Mouse (Mus musculus) embryonic facial prominence, embryonic 12.5 days (tissue): ENCODE data around the gene H2afz. TPM values are rescaled to one million over a fixed set of nuclear protein-coding genes. Genes with fewer than 3 reads are reported as not detected.

Source experiments
- ATAC-seq: fragments of 200-750 bp; cut with Nextera tagmentation; 2 replicates; pipeline ENCODE4 v1.8.0; 2017; ENCODE audit not compliant: insufficient number of reproducible peaks, insufficient read depth, low FRiP score, low TSS enrichment
- H3K27ac ChIP-seq: fragments of 300-500 bp; sonication (generic); 2 replicates; pipeline ENCODE4 v1.5.1; 2016; ENCODE audit warnings: mild to moderate bottlenecking
- H3K27me3 ChIP-seq: fragments of 300-500 bp; sonication (generic); 2 replicates; pipeline ENCODE4 v1.6.1; 2016; ENCODE audit warnings: mild to moderate bottlenecking, moderate library complexity
- H3K36me3 ChIP-seq: fragments of 300-500 bp; sonication (generic); 2 replicates; pipeline ENCODE4 v1.6.1; 2016; ENCODE audit warnings: mild to moderate bottlenecking
- H3K4me1 ChIP-seq: fragments of 300-500 bp; sonication (generic); 2 replicates; pipeline ENCODE4 v1.6.1; 2016
- H3K4me2 ChIP-seq: fragments of 300-500 bp; sonication (generic); replicated peaks from 2 replicates; pipeline ENCODE4 v1.6.1; 2016; ENCODE audit warnings: mild to moderate bottlenecking, moderate library complexity
- H3K4me3 ChIP-seq: fragments of 300-500 bp; sonication (generic); 2 replicates; pipeline ENCODE4 v1.5.1; 2016; ENCODE audit warnings: mild to moderate bottlenecking
- H3K9ac ChIP-seq: fragments of 300-500 bp; sonication (generic); 2 replicates; pipeline ENCODE4 v1.6.1; 2016; ENCODE audit warnings: mild to moderate bottlenecking, moderate library complexity
- H3K9me3 ChIP-seq: fragments of 300-500 bp; sonication (generic); 2 replicates; pipeline ENCODE4 v1.6.1; 2016; ENCODE audit warnings: mild to moderate bottlenecking, moderate library complexity
- WGBS: fragments of 180-500 bp; shearing (Covaris S2); methylation state at CpG from one replicate; pipeline ENCODE4 v1.1.7; 2016; 5-methylcytosine and 5-hydroxymethylcytosine counted together
- polyA plus RNA-seq: library from polyadenylated mRNA; unstranded; fragments of >200 nt; fragmentation: Nextera tagmentation; extraction: Ambion mirVana; gene quantifications from 2 replicates; pipeline ENCODE4 v1.2.1, GENCODE M21; 2016

The H2afz gene
- polyA plus RNA-seq, 1 experiment from 2014 or later: 2,450 TPM

- H3K9me3 ChIP-seq: no peaks in the 10 kb centered on the region
- H3K4me2 ChIP-seq: peak overlapping the region; percentile 45
- no peaks in the 10 kb centered on the region for H3K36me3 ChIP-seq
- H3K9ac ChIP-seq: peak overlapping the region; percentile 96
- H3K27ac ChIP-seq: peak overlapping the region; percentile 99
- H3K4me3 ChIP-seq: peak overlapping the region; percentile 85
- peak; percentile 18 for ATAC-seq
- WGBS: under 1% methylated on average over 60 of the region's 74 CpGs
- H3K27me3 ChIP-seq: no peaks in the 10 kb centered on the region
- peaks cover 12% of the 10 kb centered on the region; the same call in 1 of the 2 replicates for H3K4me1 ChIP-seq
These were observed 998 bp downstream of the H2afz start for GRCm38 (mm10) chr3:137864988-137865982.

- Histone ChIP-seq H3K27me3 (no peaks in the 10 kb centered on the region), H3K9me3 (no peaks in the 10 kb centered on the region), H3K4me3 (peak overlapping the region; percentile 65), H3K9ac (peak overlapping the region; percentile 95), H3K36me3 (no peaks in the 10 kb centered on the region), H3K4me1 (peaks cover 12% of the 10 kb centered on the region; the same call in 1 of the 2 replicates), H3K4me2 (peak overlapping the region; percentile 83), H3K27ac (peak overlapping the region; percentile 99)
- ATAC-seq: no peak
- 5% methylated on average over 2 of the region's 2 CpGs for WGBS
These were observed 2.8 kb downstream of the H2afz start for GRCm38 (mm10) chr3:137867133-137867436.

- Histone ChIP-seq H3K9ac (peak within 1 kb of the TSS; percentile 95), H3K27ac (peak within 1 kb of the TSS; percentile 99), H3K27me3 (no peaks in the 10 kb centered on the region), H3K36me3 (no peaks in the 10 kb centered on the region), H3K9me3 (no peaks in the 10 kb centered on the region), H3K4me3 (peak within 1 kb of the TSS; percentile 65), H3K4me1 (peaks cover 12% of the 10 kb centered on the region; the same call in 1 of the 2 replicates), H3K4me2 (peak within 1 kb of the TSS; percentile 83)
- under 1% methylated on average over 62 of the region's 94 CpGs for WGBS
- peak; percentile 12; the same call in 1 of the 2 replicates for ATAC-seq
These were observed 3.3 kb downstream of the H2afz start, which contains the start of gene Dnajb14 for GRCm38 (mm10) chr3:137867437-137868093. TSS of gene Dnajb14 (plus strand) at chr3:137867675.

GRCm38 (mm10) chr3:137868094-137868913 is 4.0 kb downstream of the H2afz start:
- no peaks in the 10 kb centered on the region for H3K9me3 ChIP-seq
- ATAC-seq: no peak
- peak overlapping the region; percentile 95 for H3K9ac ChIP-seq
- no peaks in the 10 kb centered on the region for H3K27me3 ChIP-seq
- peak overlapping the region; percentile 83 for H3K4me2 ChIP-seq
- peaks cover 12% of the 10 kb centered on the region; the same call in 1 of the 2 replicates for H3K4me1 ChIP-seq
- no peaks in the 10 kb centered on the region for H3K36me3 ChIP-seq
- WGBS: 4% methylated on average over 25 of the region's 26 CpGs
- H3K4me3 ChIP-seq: peak overlapping the region; percentile 65
- peak overlapping the region; percentile 99 for H3K27ac ChIP-seq

GRCm38 (mm10) chr3:137869395-137869794 is 5.1 kb downstream of the H2afz start:
- H3K9ac ChIP-seq: no peak overlapping the region
- peaks cover 12% of the 10 kb centered on the region; the same call in 1 of the 2 replicates for H3K4me1 ChIP-seq
- 95% methylated on average over 9 of the region's 9 CpGs for WGBS
- H3K9me3 ChIP-seq: no peaks in the 10 kb centered on the region
- H3K4me3 ChIP-seq: no peak overlapping the region
- no peak for ATAC-seq
- H3K36me3 ChIP-seq: no peaks in the 10 kb centered on the region
- no peak overlapping the region for H3K27ac ChIP-seq
- H3K27me3 ChIP-seq: no peaks in the 10 kb centered on the region
- H3K4me2 ChIP-seq: no peak overlapping the region

GRCm38 (mm10) chr3:137879313-137879712 is 15.0 kb downstream of the H2afz start:
- 84% methylated on average over 3 of the region's 3 CpGs for WGBS
- no peaks in the 10 kb centered on the region for H3K27me3 ChIP-seq
- no peak overlapping the region for H3K4me2 ChIP-seq
- H3K9me3 ChIP-seq: 0 out of 2 replicates have a peak, but pooled peaks cover 5% of the 10 kb centered on the region
- no peak for ATAC-seq
- H3K4me1 ChIP-seq: no peaks in the 10 kb centered on the region
- no peak overlapping the region for H3K9ac ChIP-seq
- no peak overlapping the region for H3K4me3 ChIP-seq
- no peak overlapping the region for H3K27ac ChIP-seq
- peaks cover 5% of the 10 kb centered on the region; the same call in 1 of the 2 replicates for H3K36me3 ChIP-seq

GRCm38 (mm10) chr3:137880109-137880748 is 15.9 kb downstream of the H2afz start:
- ATAC-seq: no peak
- Histone ChIP-seq H3K9me3 (0 out of 2 replicates have a peak, but pooled peaks cover 5% of the 10 kb centered on the region), H3K36me3 (peaks cover 5% of the 10 kb centered on the region; the same call in 1 of the 2 replicates), H3K27me3 (no peaks in the 10 kb centered on the region), H3K9ac (no peak overlapping the region), H3K4me3 (no peak overlapping the region), H3K4me2 (no peak overlapping the region), H3K27ac (no peak overlapping the region), H3K4me1 (no peaks in the 10 kb centered on the region)
- 84% methylated on average over 4 of the region's 4 CpGs for WGBS

- H3K9ac ChIP-seq: no peak overlapping the region
- no peaks in the 10 kb centered on the region for H3K27me3 ChIP-seq
- no peaks in the 10 kb centered on the region for H3K4me1 ChIP-seq
- peaks cover 5% of the 10 kb centered on the region; the same call in 1 of the 2 replicates for H3K36me3 ChIP-seq
- WGBS: 92% methylated on average over 5 of the region's 5 CpGs
- no peak for ATAC-seq
- H3K4me2 ChIP-seq: no peak overlapping the region
- 0 out of 2 replicates have a peak, but pooled peaks cover 5% of the 10 kb centered on the region for H3K9me3 ChIP-seq
- H3K4me3 ChIP-seq: no peak overlapping the region
- H3K27ac ChIP-seq: no peak overlapping the region
These were observed 16.8 kb downstream of the H2afz start for GRCm38 (mm10) chr3:137881093-137881492.

- Histone ChIP-seq H3K27me3 (no peaks in the 10 kb centered on the region), H3K9me3 (no peaks in the 10 kb centered on the region), H3K4me1 (no peaks in the 10 kb centered on the region), H3K4me2 (no peak overlapping the region), H3K9ac (no peak overlapping the region), H3K36me3 (peaks cover 18% of the 10 kb centered on the region), H3K4me3 (no peak overlapping the region), H3K27ac (no peak overlapping the region)
- 81% methylated on average over 7 of the region's 7 CpGs for WGBS
- no peak for ATAC-seq
These were observed 23.7 kb downstream of the H2afz start for GRCm38 (mm10) chr3:137887961-137888360.

- Histone ChIP-seq H3K4me3 (no peak overlapping the region), H3K27ac (no peak overlapping the region), H3K4me1 (no peaks in the 10 kb centered on the region), H3K9ac (no peak overlapping the region), H3K9me3 (no peaks in the 10 kb centered on the region), H3K36me3 (peaks cover 34% of the 10 kb centered on the region), H3K27me3 (no peaks in the 10 kb centered on the region), H3K4me2 (no peak overlapping the region)
- WGBS: 84% methylated on average over 3 of the region's 3 CpGs
- ATAC-seq: no peak
These were observed 26.8 kb downstream of the H2afz start for GRCm38 (mm10) chr3:137891089-137891488.
